Mouse (Mus musculus): ENCODE measurements at regions not wholly inside any gene's neighbourhood (a gene's known extent, or its start where the extent isn't known, plus 50 kb on each side); places are given as distances from the start of the nearest gene placed in this dataset.

GRCm38 (mm10) chr13:10741391-10741790 is 380.7 kb upstream of the Chrm3 start:
- DNase-seq: no peak

- no peak for DNase-seq
These were observed 365.1 kb upstream of the Chrm3 start for GRCm38 (mm10) chr13:10725745-10726171.

- DNase-seq: no peak
These were observed 364.7 kb upstream of the Chrm3 start for GRCm38 (mm10) chr13:10725335-10725734.

- DNase-seq: no peak
These were observed 360.0 kb upstream of the Chrm3 start for GRCm38 (mm10) chr13:10720639-10721038.

GRCm38 (mm10) chr13:10711451-10711850 is 350.8 kb upstream of the Chrm3 start:
- DNase-seq: no peak

- peak in 1 of 2 experiments; percentile 7 for DNase-seq
These were observed 350.3 kb upstream of the Chrm3 start for GRCm38 (mm10) chr13:10710909-10711308.

- no peak for DNase-seq
These were observed 336.5 kb upstream of the Chrm3 start for GRCm38 (mm10) chr13:10697146-10697545.

GRCm38 (mm10) chr13:10696181-10696977 is 335.7 kb upstream of the Chrm3 start:
- peak; percentile 87 to 91 for DNase-seq

GRCm38 (mm10) chr13:10691307-10691706 is 330.7 kb upstream of the Chrm3 start:
- no peak for DNase-seq

GRCm38 (mm10) chr13:10687379-10687778 is 326.7 kb upstream of the Chrm3 start:
- DNase-seq: peak in 1 of 2 experiments; percentile 4

GRCm38 (mm10) chr13:10654086-10654422 is 293.4 kb upstream of the Chrm3 start:
- DNase-seq: peak; percentile 26 to 31

GRCm38 (mm10) chr13:10653376-10654085 is 292.9 kb upstream of the Chrm3 start:
- DNase-seq: peak; percentile 9 to 10

GRCm38 (mm10) chr13:10636859-10637258 is 276.2 kb upstream of the Chrm3 start:
- peak; percentile 2 to 4 for DNase-seq

- no peak for DNase-seq
These were observed 269.8 kb upstream of the Chrm3 start for GRCm38 (mm10) chr13:10630467-10630866.

GRCm38 (mm10) chr13:10619661-10620060 is 259.0 kb upstream of the Chrm3 start:
- DNase-seq: no peak

GRCm38 (mm10) chr13:10618421-10618954 is 257.8 kb upstream of the Chrm3 start:
- DNase-seq: no peak

- no peak for DNase-seq
These were observed 214.3 kb upstream of the Chrm3 start for GRCm38 (mm10) chr13:10574951-10575350.

GRCm38 (mm10) chr13:10566825-10567224 is 206.2 kb upstream of the Chrm3 start:
- DNase-seq: no peak

GRCm38 (mm10) chr13:10557559-10557958 is 196.9 kb upstream of the Chrm3 start:
- no peak for DNase-seq

GRCm38 (mm10) chr13:10554595-10554994 is 193.9 kb upstream of the Chrm3 start:
- DNase-seq: no peak

- DNase-seq: no peak
These were observed 182.1 kb upstream of the Chrm3 start for GRCm38 (mm10) chr13:10542723-10543122.

GRCm38 (mm10) chr13:10540197-10540940 is 179.7 kb upstream of the Chrm3 start:
- DNase-seq: peak in 1 of 2 experiments; percentile 3

GRCm38 (mm10) chr13:10538927-10539326 is 178.3 kb upstream of the Chrm3 start:
- peak; percentile 16 to 25 for DNase-seq

All from kidney, postnatal 4 days (tissue).